Mouse (Mus musculus) forebrain, embryonic 11.5 days (tissue): ENCODE data around the gene Prkca. TPM values are rescaled to one million over a fixed set of nuclear protein-coding genes. Genes with fewer than 3 reads are reported as not detected.

ENCODE experiments used
- ATAC-seq: fragments of 200-750 bp; cut with Nextera tagmentation; replicated peaks from 2 replicates; pipeline ENCODE4 v1.8.0; 2017; ENCODE audit warnings: moderate TSS enrichment; ENCODE audit not compliant: low FRiP score
- DNase-seq: peaks from one replicate; pipeline ENCODE4 v3.0.0-alpha.2; 2017; ENCODE audit warnings: low spot score
- H3K27ac ChIP-seq: fragments of 300-500 bp; sonication (generic); 2 replicates; pipeline ENCODE4 v1.5.1; 2014; ENCODE audit warnings: low read depth, low read length
- H3K27me3 ChIP-seq: fragments of 300-500 bp; sonication (generic); 2 replicates; pipeline ENCODE4 v1.6.1; 2014; ENCODE audit warnings: mild to moderate bottlenecking, low read length, mixed read lengths; ENCODE audit not compliant: control insufficient read depth, insufficient read depth
- H3K36me3 ChIP-seq: fragments of 300-500 bp; sonication (generic); 2 replicates; pipeline ENCODE4 v1.6.1; 2014; ENCODE audit warnings: mild to moderate bottlenecking, low read length, moderate library complexity, mixed read lengths; ENCODE audit not compliant: control insufficient read depth, insufficient read depth
- H3K4me1 ChIP-seq: fragments of 300-500 bp; sonication (generic); replicated peaks from 2 replicates; pipeline ENCODE4 v1.6.1; 2014; ENCODE audit warnings: low read length, mixed read lengths; ENCODE audit not compliant: control insufficient read depth, insufficient read depth
- H3K4me2 ChIP-seq: fragments of 300-500 bp; sonication (generic); 2 replicates; pipeline ENCODE4 v1.6.1; 2014; ENCODE audit warnings: low read depth, mild to moderate bottlenecking, low read length, moderate library complexity, mixed read lengths; ENCODE audit not compliant: severe bottlenecking
- H3K4me3 ChIP-seq: fragments of 300-500 bp; sonication (generic); 2 replicates; pipeline ENCODE4 v1.5.1; 2014; ENCODE audit warnings: low read depth, low read length
- H3K9ac ChIP-seq: fragments of 300-500 bp; sonication (generic); 2 replicates; pipeline ENCODE4 v1.6.1; 2014; ENCODE audit warnings: low read length
- H3K9me3 ChIP-seq: fragments of 300-500 bp; sonication (generic); 2 replicates; pipeline ENCODE4 v1.6.1; 2016; ENCODE audit warnings: low read length, mixed read lengths; ENCODE audit not compliant: control insufficient read depth
- WGBS: fragments of 180-500 bp; shearing (Covaris S2); extraction: QIAGEN DNeasy Blood & Tissue Kit; methylation state at CpG from one replicate; pipeline ENCODE4 v1.1.7; 2014; 5-methylcytosine and 5-hydroxymethylcytosine counted together
- microRNA-seq: library from miRNA; unstranded; fragments of <30 nt; microRNA quantifications from one replicate; pipeline ENCODE4, GENCODE M21; 2016; ENCODE audit not compliant: insufficient number of aligned reads
- polyA plus RNA-seq: library from polyadenylated mRNA; unstranded; fragments of >200 nt; fragmentation: Nextera tagmentation; extraction: Ambion mirVana; gene quantifications from 2 replicates; pipeline ENCODE4 v1.2.1, GENCODE M21; 2014

Gene Prkca
- polyA plus RNA-seq, 1 experiment from 2014 or later: 5.2 TPM

DNA sequence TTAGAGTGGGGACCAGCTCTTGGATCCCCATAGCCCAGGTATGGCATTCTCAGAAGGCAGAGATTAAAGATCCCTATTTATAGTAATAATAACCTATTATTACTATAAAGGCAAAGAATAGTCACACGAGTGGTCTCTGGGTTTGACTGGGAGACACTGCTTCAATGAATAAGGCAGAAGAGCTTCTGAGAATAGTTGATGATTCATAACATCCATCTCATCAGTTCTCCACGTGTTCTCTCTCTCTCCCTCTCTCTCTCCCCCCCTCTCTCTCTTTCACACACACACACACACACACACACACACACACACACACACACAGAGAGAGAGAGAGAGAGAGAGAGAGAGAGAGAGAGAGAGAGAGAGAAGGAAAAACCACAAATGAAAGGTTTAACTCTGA lies 445.0 kb downstream of the Prkca start:
- H3K4me1 ChIP-seq: no peaks in the 10 kb centered on the region
- DNase-seq (no peak), ATAC-seq (no peak)
- H3K27ac ChIP-seq: no peak overlapping the region
- H3K27me3 ChIP-seq: no peaks in the 10 kb centered on the region
- no peak overlapping the region for H3K4me2 ChIP-seq
- no peaks in the 10 kb centered on the region for H3K36me3 ChIP-seq
- no peak overlapping the region for H3K4me3 ChIP-seq
- no peak overlapping the region for H3K9ac ChIP-seq
- WGBS: 77% methylated on average over 2 of the region's 2 CpGs
- H3K9me3 ChIP-seq: no peaks in the 10 kb centered on the region

DNA sequence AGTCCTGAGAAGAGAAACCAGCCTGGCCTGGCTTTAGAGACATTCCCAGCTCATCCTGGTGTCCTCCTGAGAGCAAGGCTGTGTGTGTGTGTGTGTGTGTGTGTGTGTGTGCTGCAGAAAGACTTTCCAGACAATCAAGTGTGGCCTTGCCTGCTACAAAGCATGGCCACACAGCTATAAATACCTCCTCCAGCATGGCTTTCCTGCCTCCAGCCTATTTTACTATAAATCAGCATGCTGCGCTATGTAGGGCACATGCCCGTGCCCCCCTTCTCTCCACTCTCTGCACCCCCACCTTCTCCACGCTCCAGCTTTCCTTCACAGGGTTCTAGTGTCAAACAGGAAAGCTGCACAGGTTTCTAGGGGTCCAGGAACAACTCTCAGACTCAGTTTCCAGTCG lies 448.1 kb downstream of the Prkca start:
- no peak overlapping the region for H3K4me2 ChIP-seq
- 82% methylated on average over 4 of the region's 4 CpGs for WGBS
- ATAC-seq (no peak), DNase-seq (no peak)
- H3K4me1 ChIP-seq: no peaks in the 10 kb centered on the region
- no peak overlapping the region for H3K4me3 ChIP-seq
- no peaks in the 10 kb centered on the region for H3K36me3 ChIP-seq
- H3K9me3 ChIP-seq: no peaks in the 10 kb centered on the region
- H3K27ac ChIP-seq: no peak overlapping the region
- no peak overlapping the region for H3K9ac ChIP-seq
- no peaks in the 10 kb centered on the region for H3K27me3 ChIP-seq

DNA sequence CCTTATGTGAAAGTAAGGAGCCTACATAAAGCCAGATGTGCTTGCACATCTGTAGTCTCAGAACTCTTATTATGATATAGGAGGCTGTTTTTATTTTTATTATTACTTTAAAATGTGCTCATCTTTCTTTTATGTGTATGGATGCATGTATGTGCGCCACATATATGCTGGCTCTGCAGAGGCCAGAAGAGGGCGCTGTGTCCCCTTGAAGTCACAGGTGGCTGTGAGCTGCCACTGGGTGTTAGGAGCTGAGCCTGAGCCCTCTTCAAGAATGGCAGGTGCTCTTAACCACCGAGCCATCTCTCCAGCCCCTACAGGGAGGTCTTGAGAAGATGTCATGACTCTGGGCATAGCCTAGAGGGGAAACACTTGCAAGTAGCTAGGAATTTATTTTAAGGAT lies 452.4 kb downstream of the Prkca start:
- no peak overlapping the region for H3K27ac ChIP-seq
- H3K27me3 ChIP-seq: no peaks in the 10 kb centered on the region
- H3K36me3 ChIP-seq: no peaks in the 10 kb centered on the region
- DNase-seq: no peak
- no peak for ATAC-seq
- H3K4me2 ChIP-seq: no peak overlapping the region
- no peaks in the 10 kb centered on the region for H3K9me3 ChIP-seq
- WGBS: 85% methylated on average over 3 of the region's 3 CpGs
- H3K4me1 ChIP-seq: no peaks in the 10 kb centered on the region
- no peak overlapping the region for H3K9ac ChIP-seq
- H3K4me3 ChIP-seq: no peak overlapping the region

DNA sequence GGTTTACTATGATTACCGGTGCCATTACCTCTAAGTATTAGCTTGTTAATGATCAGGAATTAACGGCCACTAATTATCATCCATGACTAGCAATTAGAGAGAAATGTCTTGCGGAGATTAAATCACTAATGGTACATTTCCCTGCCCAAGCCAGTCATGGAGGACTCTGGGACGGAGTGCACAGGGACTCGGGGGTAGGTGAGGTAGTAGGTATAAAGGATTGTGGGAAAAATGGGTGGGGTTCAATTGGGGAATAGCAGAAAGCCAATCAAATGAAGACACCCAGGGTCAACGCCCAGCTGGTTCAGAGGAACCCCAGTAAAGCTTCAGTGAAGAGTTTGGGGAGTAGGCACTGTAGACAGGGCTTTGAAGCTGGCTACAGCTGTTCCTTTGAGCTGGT lies 456.4 kb downstream of the Prkca start:
- Histone ChIP-seq H3K9ac (no peak overlapping the region), H3K27ac (no peak overlapping the region), H3K4me2 (no peak overlapping the region), H3K27me3 (no peaks in the 10 kb centered on the region), H3K4me1 (no peaks in the 10 kb centered on the region), H3K4me3 (no peak overlapping the region), H3K36me3 (no peaks in the 10 kb centered on the region), H3K9me3 (no peaks in the 10 kb centered on the region)
- no peak for DNase-seq
- WGBS: 81% methylated on average over 6 of the region's 6 CpGs
- ATAC-seq: no peak

Small RNAs within 50 kb of the gene (microRNA-seq; reads per million reads assigned to microRNA genes)
- gene Mir7223: not detected

Other genes with a start within 250 kb of the Prkca start
- not detected in 2 replicates for gene Apoh, start 574 bp downstream of the Prkca start, polyA plus RNA-seq
- gene Cep112, start 81.3 kb upstream of the Prkca start, polyA plus RNA-seq: 15.2 and 16.9 TPM in 2 replicates